Mouse (Mus musculus) heart, adult 11 months (tissue): ENCODE data around the gene Nrf1.

Experiments used
- DNase-seq: peaks from one replicate; pipeline ENCODE4 v3.0.0; 2022

Gene Nrf1

DNA sequence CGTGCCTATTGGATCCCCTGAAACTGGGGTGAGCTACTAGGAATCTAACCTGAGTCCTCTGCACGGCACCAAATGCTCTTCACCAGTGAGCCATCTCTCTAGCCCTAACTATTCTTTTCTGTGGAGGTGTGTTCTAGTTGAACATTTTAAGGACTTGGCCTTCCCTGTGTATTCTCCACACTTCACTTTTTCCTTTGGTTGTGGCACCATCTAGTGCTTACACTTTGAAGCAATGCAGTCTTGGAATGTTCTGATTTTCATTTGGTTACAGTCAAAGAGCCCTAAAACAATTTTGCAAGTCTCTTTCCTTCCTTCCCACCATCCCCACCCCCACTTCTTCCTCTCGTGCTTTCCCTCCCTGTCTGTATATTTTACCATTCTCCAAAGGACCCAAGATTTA is 33.6 kb downstream of the Nrf1 start:
- peak; percentile 30 for DNase-seq

DNA sequence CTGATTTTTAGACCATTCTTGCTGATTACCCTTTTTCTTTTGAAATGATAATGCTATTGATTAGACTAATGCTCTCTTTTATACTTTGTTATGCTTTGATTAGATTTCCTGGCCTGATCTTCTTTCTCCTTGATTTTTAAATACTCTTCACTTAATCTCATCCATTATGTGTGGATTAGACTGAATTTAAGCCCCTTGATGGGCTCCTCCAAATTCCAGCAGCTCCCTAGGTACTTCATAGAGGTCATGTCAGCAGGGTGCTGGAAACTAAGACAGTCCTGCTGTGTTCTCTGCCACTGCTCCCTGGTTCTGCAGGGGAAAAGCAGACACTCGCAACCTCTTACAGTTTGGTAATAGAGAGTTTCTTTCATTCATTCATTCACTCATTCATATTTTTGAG is 35.5 kb downstream of the Nrf1 start:
- DNase-seq: peak; percentile 1

DNA sequence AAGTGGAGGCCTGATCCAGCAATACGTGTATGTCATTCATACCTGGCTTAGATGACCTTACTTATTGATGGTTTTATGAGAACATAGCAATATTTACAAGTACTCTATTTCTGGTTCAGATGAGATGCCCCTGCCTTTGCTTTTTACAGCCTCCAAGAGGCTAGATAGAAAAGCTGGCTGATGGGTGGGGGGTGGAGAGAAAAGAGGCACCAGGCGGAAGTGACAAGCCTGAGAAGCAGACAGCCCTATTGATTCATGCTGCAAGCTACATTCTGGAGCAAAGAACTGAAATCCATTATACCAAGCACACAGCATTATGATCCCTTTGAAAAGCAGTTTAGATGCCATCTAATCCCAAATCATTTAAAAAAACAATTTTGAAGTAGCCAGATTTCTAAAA is 37.6 kb downstream of the Nrf1 start:
- DNase-seq: peak; percentile 61

DNA sequence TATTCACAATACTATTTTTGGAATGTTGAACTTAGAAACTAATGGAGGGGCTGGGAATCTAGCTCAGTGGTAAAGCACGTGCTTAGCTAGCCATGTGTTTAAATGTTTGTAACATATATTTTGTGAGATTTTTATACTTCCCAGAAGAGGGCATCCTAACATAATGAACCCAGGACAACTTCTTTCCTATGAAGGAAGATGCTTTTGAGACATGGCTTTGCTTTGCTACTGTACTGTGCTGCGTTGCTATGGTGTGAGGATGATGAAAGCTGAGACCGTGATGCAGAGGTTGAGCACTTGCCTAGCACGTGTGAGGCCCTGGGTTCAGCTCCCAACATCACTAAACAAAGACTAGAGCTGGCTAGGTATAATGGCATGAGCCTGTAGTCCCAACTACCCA is 43.4 kb downstream of the Nrf1 start:
- no peak for DNase-seq

DNA sequence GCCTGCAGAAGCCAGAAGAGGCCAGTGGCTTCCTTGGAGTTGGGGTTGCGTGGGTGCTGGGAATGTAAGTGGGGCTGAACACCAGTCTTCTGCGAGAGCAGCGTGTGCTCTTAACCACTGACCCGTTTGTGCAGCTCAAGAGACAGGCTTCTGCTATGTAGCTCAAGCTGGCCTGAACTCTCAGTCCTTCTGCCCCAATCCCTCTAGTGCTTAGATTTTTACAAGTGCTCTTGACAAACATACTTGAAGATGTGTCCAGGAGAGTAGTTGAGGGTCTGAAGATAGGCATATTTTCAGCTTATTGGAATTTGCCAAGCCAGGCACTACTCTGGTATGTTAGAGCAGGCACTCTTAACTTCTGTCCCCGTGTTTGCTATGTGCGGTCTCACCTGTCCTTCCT is 45.0 kb downstream of the Nrf1 start:
- no peak for DNase-seq

DNA sequence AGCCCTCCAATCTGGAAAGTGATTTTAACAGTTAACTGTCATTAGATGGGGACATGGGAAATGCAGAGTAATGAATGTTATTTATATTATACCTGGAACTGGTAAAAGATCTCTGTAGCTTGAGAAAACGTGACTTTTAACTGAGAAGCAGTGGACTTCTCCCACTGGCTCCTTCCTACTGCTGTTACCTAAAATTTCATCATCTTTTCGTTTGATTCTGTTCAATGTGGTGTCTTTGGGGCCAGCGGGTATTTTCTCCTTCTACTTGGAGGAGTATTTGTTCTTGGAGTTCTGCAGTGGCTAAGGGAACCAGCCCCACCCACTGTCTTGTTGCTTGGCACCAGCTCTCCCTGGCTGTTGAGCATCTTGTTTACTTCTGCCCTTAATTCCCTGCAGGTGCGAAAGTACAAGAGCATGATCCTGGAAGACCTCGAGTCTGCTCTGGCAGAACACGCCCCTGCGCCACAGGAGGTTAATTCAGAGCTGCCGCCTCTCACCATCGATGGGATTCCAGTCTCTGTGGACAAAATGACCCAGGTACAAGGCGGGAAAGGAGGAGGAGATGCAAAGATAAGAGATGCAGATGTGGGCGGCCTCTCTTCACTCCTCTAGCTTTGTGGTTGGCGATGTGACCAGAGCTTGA is 54.1 kb downstream of the Nrf1 start:
- DNase-seq: no peak

DNA sequence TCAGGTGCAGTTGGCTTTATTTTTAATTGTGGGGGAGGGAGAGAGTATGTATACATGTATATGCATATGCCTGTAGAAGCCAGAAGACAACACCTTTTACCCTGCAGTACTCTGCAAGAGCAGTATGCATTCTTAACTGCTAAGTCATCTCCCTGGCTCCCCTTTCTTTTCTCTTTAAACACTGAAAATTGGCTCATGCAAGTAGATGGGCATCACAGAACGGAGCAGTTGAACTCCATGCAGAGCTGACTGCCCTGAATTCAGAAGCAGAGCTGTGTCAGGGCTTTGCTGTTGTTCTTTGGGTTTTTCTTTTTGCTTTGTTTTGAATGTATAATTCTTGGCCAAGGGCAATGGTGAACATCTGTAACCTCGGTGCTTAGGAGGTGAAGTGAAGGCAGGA is 58.3 kb downstream of the Nrf1 start:
- peak; percentile 62 for DNase-seq

DNA sequence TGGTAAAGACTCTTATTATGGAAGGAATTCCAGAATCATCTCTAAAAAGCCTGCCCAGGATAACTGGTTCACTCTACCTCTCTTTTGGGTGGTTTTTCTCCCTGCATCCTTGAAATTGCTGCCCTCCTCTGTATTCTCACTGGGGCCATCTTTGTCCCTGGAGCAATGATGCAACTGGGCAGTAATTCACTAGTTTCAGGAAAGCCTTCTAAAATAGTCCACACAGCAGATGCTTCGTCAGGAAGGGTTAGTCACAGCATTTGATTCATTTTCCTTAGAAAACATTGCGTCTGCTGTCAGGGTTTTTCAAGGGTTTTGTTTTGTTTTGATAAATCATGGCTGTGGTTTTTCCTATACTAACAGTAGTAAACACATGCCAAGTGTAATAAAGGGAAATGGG is 59.7 kb downstream of the Nrf1 start:
- DNase-seq: peak; percentile 40

DNA sequence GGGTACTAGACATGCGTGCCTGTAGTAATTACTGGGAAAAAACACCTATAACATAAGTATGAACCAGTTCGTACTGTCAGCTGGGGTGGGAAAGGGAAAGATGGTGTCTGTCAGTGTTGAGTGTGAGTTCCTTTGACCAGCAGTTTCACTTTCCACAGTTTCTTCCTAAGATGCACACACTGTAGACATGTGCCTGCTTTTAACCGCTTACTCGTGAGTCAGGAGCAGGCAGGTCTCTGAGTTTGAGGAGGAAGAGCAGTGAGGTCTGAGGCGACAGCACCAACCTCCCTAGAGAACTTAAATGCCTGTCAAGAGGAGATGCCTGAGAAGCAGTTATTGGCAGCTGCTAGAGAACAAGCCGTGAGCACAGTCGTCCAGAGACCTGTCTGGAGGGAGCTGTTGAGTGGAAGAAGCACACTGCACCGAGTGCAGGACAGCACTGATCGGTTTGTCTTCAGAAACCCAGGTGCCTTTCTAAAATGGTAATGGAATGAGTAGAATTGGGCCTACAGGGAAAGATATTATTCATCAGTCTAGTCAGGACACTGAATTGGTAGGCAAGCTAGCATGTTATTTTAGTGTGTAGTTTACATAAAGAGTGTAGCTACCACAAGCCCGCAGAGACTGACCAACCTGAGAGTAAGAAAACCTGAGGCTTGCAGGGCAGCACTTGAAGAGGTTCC is 62.2 kb downstream of the Nrf1 start:
- peak; percentile 46 for DNase-seq

DNA sequence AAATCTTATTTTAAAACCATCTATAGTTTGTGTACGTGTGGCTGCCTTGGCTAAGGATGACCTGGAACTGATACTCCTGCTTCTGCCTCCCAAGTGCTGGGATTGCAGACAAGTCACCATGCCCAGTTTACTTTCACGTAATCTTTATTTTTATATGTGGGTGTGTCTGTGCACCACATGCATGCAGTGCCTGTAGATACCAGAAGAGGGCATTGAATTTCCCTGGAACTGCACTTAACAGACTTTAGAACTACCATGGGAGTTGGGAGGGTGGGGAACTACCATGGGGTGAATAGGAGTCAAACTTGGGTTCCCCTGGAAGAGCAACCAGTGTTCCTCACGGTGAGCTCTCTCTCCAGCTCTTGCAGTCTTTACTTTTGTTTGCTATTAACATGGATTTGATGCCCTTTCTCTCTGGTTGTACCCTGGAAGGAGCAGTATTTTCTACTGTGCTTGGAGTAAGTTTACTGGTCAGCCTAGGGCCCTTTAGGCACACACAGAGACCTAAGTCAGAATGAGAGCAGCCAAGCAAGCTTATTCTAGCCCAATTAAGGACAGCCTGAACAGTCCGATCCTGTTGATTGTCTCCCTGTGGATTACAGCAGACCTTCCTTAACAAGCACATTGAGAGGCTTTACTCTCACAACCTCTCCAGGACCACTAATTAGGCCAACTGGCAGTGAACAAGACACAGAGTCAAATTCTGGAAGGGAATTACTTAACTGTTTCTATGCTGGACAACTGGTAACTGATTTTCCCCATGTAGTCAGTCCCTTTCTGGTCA is 64.8 kb downstream of the Nrf1 start:
- DNase-seq: peak; percentile 64

DNA sequence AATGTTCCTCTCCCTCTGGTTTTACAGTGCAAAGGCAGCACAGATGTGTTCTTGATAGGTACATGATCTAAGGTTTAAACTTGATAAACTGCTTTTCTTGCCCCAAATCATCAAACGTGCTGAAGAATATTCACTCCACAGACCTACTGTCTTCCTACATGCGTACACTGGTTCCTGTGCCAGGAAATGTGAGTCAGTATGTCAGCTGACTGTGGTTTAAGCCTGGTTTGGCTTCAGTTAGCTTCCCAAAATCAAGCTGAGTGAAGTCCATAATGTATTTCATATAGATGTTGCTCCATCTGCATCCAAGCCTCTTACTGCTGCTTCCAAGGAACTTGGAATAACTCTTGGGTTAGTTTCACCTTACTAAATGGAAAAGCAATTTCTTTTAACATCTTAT is 66.3 kb downstream of the Nrf1 start:
- DNase-seq: peak; percentile 87

DNA sequence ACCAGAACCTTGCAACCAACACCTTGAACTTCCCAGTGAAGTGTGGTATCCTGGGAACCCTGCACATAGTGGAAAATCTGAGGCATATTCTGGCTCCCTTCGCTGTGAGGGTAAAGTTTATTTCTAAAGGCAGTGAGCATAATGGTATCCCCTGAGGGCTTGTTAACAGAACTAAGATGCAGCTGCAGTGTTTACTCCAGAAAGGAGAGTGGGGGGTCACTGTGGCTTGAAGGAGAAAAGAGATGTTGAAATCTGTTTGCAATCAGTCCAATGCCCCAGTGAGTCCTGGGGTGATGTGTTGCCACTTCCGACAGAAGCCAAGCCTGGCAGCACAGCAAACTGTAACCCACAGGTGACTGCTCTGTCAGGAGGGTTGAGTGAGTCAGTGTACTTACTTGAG is 73.4 kb downstream of the Nrf1 start:
- peak; percentile 62 for DNase-seq

DNA sequence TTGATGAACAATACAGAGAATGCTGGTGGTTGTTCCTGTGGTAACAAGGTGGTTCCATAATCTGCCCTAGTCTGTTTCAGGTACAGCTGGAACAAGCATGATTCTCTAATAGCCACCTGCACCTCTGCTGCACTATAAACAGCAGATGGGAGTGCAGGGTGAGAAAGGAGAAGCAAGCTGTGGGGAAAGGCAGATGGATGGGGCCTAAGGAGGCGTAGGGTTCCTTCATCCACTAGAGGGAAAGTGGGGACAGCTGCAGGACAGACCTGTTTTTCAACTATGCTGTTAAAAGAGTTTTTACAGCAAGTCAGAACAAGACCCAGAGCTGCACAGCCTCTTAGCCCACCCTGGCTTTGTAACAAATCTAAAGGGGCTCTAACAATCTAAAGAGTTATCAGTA is 73.8 kb downstream of the Nrf1 start:
- DNase-seq: peak; percentile 27

DNA sequence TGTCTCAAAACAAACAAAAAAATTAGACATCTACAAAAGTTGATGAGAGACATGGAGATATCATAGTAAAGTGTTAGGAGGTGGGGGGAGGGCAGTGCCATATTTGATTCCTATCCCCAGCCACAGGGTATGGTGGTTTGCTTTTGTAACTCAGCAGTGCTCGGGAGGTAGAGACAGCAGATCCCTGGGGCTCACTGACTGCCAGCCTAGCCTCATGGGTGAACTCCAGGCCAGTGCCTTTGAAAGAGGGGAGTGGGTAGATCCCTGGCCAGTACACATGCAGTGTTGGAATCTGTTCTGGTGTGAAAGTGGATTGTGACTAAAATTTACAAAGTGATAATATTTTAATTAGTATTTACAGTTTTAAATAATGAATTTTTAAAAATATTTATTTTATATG is 75.6 kb downstream of the Nrf1 start:
- peak; percentile 74 for DNase-seq

DNA sequence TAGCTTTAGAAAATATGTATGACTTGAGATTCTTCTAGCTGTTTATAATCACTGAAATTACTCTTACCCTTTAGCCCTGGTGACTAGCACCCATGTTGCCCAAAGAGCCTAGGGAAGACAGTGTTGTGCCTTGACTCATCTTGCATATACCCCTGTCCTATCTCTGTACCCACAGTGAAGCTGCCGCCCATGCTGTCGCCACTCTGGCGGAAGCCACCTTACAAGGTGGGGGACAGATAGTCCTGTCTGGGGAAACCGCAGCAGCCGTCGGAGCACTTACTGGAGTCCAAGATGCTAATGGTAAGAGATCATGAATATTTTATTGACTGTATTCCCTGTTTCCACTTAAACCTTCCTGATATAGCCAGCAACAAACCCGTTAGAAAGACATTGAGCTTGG is 78.3 kb downstream of the Nrf1 start:
- peak; percentile 76 for DNase-seq

DNA sequence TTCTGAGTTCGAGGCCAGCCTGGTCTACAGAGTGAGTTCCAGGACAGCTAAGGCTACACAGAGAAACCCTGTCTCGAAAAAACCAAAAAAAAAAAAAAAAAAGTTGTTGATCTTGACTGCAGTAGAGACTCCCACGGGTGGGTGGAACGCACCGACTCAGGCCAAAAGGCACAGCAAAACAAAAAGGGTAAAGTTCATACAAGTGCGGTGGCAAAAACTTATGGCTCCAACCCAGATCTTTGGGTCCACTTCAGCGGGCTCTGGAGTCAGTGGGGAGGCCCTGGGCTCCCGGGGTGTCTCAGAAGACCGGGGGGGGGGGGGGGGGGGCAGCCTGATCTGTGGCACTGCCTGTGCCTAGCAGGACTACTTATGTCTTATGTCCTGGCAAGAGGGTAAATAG is 79.0 kb downstream of the Nrf1 start:
- DNase-seq: peak; percentile 70

DNA sequence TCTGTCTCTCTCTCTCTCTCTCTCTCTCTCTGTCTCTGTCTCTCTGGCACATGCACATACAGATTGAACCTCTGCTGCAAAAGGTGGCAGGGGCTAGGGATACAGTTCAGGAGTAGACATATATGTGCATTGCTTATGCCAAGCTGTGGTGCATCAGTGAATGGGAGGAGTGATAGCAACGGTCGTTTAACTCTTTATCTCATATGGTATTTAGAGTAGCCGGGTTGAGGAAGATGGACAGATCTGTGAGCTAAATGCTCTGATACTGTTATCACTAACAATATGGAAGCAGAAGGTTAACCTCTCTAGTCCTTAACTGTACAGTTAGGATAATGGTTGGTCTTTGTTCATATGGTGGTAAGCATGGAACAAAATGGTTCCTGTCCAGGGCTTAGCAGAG is 84.6 kb downstream of the Nrf1 start:
- peak; percentile 21 for DNase-seq

DNA sequence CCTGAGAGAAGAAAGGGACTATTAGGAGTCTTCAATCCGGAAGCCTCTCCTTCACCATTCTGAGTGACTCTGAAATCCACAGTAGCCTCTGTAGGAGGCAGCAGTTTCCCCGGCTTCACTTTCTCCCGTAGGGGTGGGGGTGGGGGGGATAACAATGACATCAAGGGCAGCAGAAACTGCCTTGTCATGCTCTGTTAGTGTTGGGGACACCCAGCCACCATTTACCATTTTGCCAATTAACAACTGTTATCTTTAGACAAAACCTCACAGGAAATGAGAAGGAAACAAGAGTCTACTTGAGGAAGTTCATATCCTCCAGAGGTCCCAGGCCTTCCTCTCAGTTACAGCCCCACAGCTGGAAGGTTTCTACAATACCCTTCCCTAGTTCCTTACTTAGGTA is 87.8 kb downstream of the Nrf1 start:
- DNase-seq: peak; percentile 29

DNA sequence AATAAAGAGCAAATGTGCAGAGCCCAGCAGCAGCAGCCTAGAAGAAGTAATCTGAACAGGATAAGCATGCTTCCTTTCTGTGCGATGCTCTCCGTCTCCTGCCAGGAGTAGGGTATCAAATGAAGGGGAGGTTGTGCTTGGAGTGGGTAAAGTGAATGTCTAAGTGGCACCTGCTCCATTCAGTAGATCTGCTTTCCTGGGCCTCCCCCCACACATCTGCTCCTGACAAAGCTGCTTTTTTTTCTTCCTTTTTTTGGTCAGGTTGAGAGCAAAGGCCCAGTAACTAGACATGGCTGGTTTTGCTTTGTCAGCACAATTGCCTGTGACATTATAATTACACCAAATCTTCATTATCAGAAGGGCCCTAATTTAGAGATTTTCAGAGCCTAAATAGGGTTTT is 89.4 kb downstream of the Nrf1 start:
- no peak for DNase-seq

DNA sequence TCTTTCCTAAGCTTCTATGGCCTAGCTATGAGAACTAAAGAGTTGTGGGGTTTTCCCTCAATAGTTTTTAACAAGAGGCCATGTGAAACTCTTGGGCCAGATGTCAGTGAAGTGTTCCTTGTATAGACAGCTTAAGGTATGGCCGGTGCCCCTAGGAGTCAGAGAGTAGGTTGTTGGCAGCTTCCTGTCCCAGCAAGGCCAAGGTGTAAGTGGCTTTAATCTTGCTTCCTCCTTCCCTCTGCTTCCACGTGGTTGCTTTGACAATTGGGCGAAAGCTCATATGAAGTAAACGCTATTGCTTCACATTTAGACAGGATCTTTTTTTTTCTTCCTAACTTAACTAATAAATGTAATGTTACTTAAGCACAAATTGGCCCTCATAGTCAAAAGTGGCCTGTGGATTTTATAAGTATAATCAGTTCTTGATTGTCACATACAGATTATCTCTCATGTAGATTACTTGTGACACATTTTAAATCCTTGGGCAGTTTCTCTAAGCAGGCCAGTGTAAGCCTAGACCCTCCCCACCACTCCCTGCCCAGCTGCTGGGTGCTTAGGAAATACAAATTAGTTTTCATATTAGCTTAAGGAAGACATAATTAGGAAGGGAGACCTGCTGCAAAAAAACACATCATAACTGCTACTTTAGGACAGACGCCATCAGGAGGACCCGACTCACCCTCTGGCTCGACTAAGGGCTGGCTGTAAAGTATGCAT is 91.7 kb downstream of the Nrf1 start:
- no peak for DNase-seq

DNA sequence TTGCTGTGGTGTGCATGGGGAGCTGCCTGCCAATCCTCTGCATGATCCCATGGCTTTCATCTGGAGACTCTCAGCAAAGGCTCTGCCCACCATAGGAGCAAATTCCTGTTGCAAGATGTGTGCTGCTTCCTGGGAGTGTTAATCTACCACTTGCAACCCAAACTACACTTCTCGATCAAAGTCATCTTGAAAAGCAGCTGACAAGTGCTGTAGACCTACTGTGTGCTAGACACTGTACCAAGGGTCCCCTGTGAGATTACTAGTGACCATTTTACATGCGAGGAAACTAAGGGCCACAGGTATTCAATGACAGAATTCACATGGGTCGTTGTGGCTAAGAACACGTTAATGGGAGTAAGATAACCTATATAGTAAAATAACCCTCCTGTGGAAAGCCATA is 95.5 kb downstream of the Nrf1 start:
- DNase-seq: no peak

DNA sequence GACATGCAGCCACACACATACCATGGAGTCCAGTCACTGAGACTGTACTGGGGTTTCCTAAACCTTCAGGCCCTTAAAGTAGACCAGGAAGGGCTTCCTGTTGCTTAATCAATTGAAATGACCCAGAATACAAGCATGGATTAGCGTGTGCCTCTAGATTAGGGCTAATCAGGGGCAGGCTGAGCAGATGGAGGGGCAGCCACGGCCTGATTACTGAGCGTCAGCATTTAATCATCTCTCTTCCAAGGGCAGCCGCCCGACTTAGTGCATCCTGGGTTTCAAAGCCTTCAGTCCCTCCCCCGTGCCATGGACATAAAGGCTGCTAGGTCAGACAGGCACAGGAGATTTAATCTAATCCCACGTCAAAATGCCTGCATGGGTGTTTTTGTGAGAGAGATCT is 99.3 kb downstream of the Nrf1 start:
- no peak for DNase-seq

DNA sequence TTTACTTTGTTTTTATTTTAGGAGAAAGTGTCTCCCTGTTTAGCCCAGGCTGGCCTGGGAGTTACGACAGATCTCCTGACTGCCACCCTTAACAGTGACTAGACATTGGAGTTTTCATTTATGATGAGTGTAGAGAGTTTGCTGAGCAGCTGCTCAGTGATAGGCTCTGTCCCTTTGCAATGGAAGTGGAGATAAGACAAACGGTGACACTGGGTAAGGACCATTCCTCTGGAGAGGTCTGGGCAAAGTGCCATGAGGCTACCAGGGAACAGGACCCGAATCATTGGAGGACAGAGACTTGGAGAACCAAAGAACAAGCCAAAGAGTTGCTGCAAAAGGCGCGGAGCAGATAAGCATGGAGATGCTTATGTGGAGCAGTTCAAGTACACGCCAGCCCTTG is 100.0 kb downstream of the Nrf1 start:
- DNase-seq: no peak

DNA sequence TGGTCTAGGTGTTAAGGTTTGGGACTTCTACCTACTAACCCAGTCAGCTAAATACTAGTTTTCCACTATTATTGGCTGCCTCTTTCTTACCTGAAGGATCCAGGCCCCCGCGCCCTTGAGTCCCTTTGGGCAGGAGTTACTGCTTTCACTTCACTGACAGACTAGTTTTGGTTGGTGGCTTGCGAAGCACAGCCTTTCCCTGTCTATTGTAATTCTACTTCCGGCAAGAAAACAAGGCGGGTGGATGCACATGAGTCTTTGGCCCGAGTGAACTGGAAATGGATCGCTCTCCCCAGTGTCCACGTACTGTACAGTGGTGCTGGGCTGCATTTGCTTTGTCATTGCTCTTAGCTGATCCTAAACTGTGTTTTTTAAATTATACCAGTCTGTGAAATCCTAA is 102.7 kb downstream of the Nrf1 start:
- no peak for DNase-seq
